Mouse (Mus musculus): ENCODE measurements around the gene Noxo1. TPM values are rescaled to one million over a fixed set of nuclear protein-coding genes. Genes with fewer than 3 reads are reported as not detected.

Noxo1 gene
- polyA plus RNA-seq, 1 experiment: 7.6 TPM

DNA sequence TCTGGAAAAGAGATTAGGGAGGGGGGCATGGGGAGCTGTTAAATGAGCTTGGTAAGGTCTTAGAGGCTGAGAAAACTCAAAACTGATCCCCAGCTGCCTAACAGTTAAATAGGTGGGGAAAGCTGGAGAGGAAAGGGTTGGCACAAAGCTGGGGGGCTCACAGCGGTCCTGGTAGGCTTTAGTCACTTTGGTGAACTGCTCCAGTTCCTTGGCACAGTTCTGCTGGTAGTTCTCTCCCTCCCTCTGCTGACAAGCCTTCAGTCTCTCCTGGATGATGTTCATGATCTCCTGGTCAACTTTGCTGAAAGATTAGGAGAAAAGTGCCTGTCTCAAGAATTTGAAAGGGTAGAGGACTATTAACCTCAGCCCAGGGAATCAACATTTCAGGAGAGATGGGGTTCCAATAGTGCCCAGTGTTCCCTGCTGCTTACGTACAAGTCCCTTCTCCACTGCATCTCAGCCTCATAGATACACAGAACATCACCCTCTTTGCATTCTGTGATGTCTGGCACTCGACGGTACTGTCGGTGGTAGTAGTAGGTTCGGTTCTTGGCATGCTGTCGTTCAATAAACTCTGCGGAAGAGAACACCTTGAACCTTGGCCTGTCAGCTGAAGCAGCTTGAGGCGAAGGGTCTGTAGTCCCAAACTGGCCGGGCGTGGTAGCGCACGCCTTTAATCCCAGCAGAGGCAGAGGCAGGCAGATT lies 26.3 kb downstream of the Noxo1 start:
- no peak for DNase-seq (ENCODE audit: low read depth)
- TF ChIP-seq POLR2A (IDR thresholded peaks at IDR 0.05; ENCODE audit: borderline replicate concordance, extremely low read depth, insufficient read depth, insufficient read length, poor library complexity, severe bottlenecking) (no peak), CTCF (IDR thresholded peaks at IDR 0.05; ENCODE audit: borderline replicate concordance, extremely low read depth, insufficient read depth, insufficient read length) (no peak)

DNA sequence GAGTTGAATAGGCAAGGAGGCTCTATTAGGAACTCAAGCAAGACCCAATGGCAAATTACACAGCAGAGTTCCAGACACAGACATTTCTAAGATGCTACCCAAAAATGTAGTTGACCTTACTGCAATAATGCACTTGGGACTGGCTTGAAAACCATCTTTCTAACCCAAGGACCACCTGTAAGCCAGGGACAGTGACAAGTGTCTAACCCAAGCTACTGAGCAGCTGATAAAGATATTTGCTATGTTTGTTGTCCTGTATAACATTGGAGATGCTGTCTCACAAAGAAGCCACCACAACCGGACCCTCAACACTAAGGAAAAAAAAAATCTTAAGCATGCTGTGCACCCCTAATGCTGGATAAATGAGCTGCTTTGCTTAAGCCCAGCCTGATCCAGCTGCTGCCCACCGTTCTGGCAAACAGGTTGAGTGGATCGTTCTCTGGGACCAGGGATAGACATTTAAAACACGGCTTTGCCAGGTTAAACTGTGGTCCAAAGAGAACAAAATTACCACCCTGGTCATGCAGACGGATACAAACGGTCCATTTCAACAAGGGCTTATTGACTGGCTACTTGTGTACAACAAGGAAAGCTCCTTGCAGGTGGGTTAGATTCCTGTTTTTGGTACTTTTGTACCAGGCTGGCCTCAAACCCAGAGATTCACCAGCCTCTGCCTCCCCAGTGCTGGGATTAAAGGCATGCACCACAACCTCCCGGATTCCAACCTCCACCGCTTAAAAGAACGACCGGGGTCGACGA lies 27.3 kb downstream of the Noxo1 start:
- TF ChIP-seq POLR2A (IDR thresholded peaks at IDR 0.05; ENCODE audit: borderline replicate concordance, extremely low read depth, insufficient read depth, insufficient read length, poor library complexity, severe bottlenecking) (no peak), CTCF (IDR thresholded peaks at IDR 0.05; ENCODE audit: borderline replicate concordance, extremely low read depth, insufficient read depth, insufficient read length) (no peak)

GRCm38 (mm10) chr17:24723881-24724180 lies 27.8 kb downstream of the Noxo1 start:
- DNase-seq (ENCODE audit: low read depth): no peak
- no peak for TF ChIP-seq CTCF (IDR thresholded peaks at IDR 0.05; ENCODE audit: borderline replicate concordance, extremely low read depth, insufficient read depth, insufficient read length)
- no peak for TF ChIP-seq POLR2A (IDR thresholded peaks at IDR 0.05; ENCODE audit: borderline replicate concordance, extremely low read depth, insufficient read depth, insufficient read length, poor library complexity, severe bottlenecking)

More for the DNA sequence above, 27.3 kb downstream of the Noxo1 start:
- DNase-seq (ENCODE audit: low read depth): no peak

DNA sequence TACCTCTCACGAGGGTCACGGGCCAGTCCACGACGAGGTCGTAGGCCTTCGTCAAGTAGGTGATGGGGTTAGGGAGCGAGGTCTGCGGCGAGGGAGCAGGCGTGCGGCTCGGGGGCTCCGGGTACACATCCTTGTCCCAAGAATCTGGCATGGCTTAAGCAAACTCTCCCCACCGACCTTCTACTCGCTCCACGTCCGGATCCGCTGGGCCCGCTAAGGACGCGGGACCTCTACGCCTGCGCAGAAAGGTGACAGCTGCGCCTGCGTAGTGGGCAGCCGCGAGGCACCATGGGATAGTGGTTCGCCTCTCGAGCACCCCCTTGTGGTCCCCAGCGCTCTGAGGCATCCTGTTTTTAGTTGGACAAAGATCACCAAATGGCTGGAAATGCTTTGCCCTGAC lies 28.1 kb downstream of the Noxo1 start, which contains the start of gene Ndufb10:
Gene Ndufb10, minus strand, starts transcription at position 295 of the 400 bp plus-strand sequence.
- TF ChIP-seq CTCF (IDR thresholded peaks at IDR 0.05; ENCODE audit: borderline replicate concordance, extremely low read depth, insufficient read depth, insufficient read length) (peak; percentile 98), POLR2A (IDR thresholded peaks at IDR 0.05; ENCODE audit: borderline replicate concordance, extremely low read depth, insufficient read depth, insufficient read length, poor library complexity, severe bottlenecking) (peak; percentile 57; the same call in 1 of the 2 replicates)
- peak; percentile 97 for DNase-seq (ENCODE audit: low read depth)

DNA sequence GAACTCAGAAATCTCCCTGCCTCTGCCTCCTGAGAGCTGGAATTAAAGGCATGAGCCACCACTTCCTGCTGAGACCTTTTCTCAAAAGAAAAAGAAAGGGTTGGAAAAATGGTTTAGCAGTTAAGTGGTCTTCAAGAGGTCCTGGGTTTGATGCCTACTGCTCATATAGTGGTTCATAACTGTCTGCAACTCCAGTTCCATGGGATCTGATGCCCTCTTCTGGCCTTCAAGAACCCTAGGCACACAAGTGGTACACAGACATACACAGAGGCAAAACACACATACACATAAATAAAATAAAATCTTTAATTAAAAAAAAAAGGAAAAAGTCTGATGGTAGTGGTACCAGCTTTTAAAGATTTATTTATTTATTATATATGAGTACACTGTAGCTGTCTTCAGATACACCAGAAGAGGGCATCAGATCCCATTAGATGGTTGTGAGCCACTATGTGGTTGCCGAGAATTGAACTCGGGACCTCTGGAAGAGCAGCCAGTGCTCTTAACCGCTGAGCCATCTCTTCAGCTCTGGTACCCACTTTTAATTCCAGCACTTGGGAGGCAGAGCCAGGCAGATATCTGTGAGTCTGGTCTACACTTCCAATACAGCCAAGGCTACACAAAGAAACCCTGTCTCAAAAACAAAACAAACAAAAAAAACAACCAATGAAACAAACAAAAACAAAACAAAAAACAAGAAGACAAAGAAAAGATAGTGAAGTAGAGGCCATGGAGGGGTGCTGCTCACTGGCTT lies 29.8 kb downstream of the Noxo1 start:
- TF ChIP-seq POLR2A (IDR thresholded peaks at IDR 0.05; ENCODE audit: borderline replicate concordance, extremely low read depth, insufficient read depth, insufficient read length, poor library complexity, severe bottlenecking) (no peak), CTCF (IDR thresholded peaks at IDR 0.05; ENCODE audit: borderline replicate concordance, extremely low read depth, insufficient read depth, insufficient read length) (no peak)
- no peak for DNase-seq (ENCODE audit: low read depth)

DNA sequence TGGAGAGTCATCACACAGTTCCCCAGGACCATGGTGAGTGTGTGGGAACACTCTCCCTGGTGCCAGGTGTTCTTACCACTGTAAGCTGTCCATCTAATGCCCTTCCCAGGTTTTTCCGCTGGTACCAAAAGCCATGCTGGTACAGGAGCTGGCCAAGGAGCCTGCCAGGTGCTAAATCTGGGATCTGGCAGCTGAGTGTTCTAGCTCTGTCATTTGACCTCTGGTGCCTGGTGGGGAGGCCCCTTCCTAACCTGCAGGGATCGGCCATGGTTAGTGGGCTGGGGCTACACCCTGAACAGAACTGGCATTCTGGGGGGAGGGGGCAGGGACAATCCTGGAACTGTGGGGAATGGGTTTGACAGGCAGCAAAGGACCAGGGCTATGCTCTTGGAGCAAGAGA lies 31.6 kb downstream of the Noxo1 start, which contains the start of gene Rpl3l:
Gene Rpl3l, plus strand, starts transcription at position 203 of the 400 bp plus-strand sequence.
- TF ChIP-seq POLR2A (IDR thresholded peaks at IDR 0.05; ENCODE audit: borderline replicate concordance, extremely low read depth, insufficient read depth, insufficient read length, poor library complexity, severe bottlenecking) (no peak), CTCF (IDR thresholded peaks at IDR 0.05; ENCODE audit: borderline replicate concordance, extremely low read depth, insufficient read depth, insufficient read length) (no peak)

GRCm38 (mm10) chr17:24728184-24728583 lies 32.1 kb downstream of the Noxo1 start:
- TF ChIP-seq POLR2A (IDR thresholded peaks at IDR 0.05; ENCODE audit: borderline replicate concordance, extremely low read depth, insufficient read depth, insufficient read length, poor library complexity, severe bottlenecking): no peak
- no peak for TF ChIP-seq CTCF (IDR thresholded peaks at IDR 0.05; ENCODE audit: borderline replicate concordance, extremely low read depth, insufficient read depth, insufficient read length)
- DNase-seq (ENCODE audit: low read depth): no peak

More for the DNA sequence above, 31.6 kb downstream of the Noxo1 start, which contains the start of gene Rpl3l:
- DNase-seq (ENCODE audit: low read depth): no peak

DNA sequence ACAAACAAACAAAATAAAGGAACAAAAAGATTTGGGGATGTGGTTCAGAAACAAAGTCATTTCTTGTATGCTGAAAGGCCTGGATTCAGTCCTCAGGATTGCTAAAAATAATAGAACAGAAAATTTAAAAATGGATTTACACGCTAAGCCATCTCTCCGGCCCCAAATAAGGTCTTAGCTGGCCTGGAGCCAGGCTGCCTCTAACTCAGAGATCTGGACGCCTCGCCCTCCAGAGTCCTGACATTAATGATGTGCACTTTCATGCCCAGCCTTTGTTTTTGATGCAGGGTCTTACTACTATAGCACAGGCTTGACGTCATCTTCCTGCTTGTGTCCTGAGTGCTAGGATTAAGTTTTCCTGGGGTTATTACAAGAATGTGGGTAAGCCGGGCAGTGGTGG lies 33.0 kb downstream of the Noxo1 start:
- TF ChIP-seq POLR2A (IDR thresholded peaks at IDR 0.05; ENCODE audit: borderline replicate concordance, extremely low read depth, insufficient read depth, insufficient read length, poor library complexity, severe bottlenecking): no peak
- DNase-seq (ENCODE audit: low read depth): no peak

DNA sequence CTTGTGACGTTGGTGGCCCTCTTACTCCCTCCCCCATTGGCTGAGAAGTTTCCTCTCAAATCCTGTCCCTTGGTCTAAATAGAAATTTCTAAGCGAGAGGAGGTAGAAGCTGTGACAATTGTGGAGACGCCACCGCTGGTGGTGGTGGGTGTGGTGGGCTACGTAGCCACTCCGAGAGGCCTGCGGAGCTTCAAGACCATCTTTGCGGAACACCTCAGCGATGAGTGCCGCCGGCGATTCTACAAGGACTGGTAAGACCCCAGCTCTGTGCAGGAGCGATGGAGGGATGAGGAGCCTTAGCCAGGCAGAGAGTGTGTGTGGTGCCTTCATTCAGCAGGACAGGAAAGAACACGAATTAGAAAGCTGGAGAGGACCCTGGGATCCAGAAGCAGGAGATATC lies 34.8 kb downstream of the Noxo1 start:
- DNase-seq (ENCODE audit: low read depth): no peak
- no peak for TF ChIP-seq CTCF (IDR thresholded peaks at IDR 0.05; ENCODE audit: borderline replicate concordance, extremely low read depth, insufficient read depth, insufficient read length)
- TF ChIP-seq POLR2A (IDR thresholded peaks at IDR 0.05; ENCODE audit: borderline replicate concordance, extremely low read depth, insufficient read depth, insufficient read length, poor library complexity, severe bottlenecking): no peak

GRCm38 (mm10) chr17:24732233-24732935 lies 36.4 kb downstream of the Noxo1 start:
- DNase-seq (ENCODE audit: low read depth): no peak
- TF ChIP-seq POLR2A (IDR thresholded peaks at IDR 0.05; ENCODE audit: borderline replicate concordance, extremely low read depth, insufficient read depth, insufficient read length, poor library complexity, severe bottlenecking) (no peak), CTCF (IDR thresholded peaks at IDR 0.05; ENCODE audit: borderline replicate concordance, extremely low read depth, insufficient read depth, insufficient read length) (no peak)
